ENCODE assay signal across 9 mouse cellular contexts in the genomic region with DNA sequence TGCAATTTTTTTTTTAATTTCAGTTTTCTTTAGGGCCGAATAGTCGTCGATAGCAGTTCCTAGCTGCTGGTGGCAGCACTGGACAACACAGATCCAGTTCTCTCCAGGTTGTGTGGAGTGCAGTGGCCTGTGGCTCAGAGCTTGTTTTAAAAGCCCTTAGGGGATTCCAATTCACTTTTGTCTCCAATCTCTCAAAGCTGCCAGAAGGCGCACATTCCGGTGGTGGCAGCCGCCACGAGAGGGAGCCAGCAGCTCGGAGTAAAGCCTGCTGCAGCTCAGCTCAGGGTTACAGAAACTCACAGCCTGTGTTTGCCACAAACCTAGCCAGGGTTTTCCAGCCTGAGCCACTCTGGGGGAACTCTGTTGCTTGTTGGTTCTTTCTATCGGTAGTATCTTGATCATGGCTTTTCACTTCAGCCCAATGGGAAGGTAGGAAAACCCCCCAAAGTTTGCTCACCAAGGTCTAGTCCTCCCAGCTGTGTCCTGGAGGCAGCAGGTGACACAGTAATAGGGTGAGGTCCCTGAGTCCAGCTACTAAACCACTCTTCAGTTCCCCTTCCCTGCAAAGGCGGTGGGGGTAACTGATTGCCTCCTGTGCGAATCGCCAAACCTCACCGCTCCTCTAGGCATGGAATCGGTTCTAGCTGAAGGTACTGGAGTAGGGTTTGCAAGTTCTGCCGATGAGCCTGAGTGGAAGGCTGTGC. TPM values are rescaled to one million over a fixed set of nuclear protein-coding genes. Genes with fewer than 3 reads are reported as not detected.
DNase-seq lines count a peak whose midpoint lies in the region; ATAC-seq and TF ChIP-seq lines count a peak whose summit lies in the region.
"Had no signal": no experiment of that assay in that cellular context is flagged by ENCODE, and none has a peak within 500 bp of the region (broad histone marks: within the 10 kb centered on the region; RNA-seq: fewer than 3 reads in every experiment).

No protein-coding gene starts in this region.

- no peaks in the 10 kb centered on the region for H3K27me3 ChIP-seq in C2C12 (ENCODE audit: control insufficient read depth, insufficient read depth, insufficient read length)
- no peaks in the 10 kb centered on the region; the same call in 1 of the 2 replicates for H3K27me3 ChIP-seq in hindbrain, embryonic 12.5 days
- H3K27me3 ChIP-seq: heart, embryonic 13.5 days had no signal

- peak; percentile 79 for TF ChIP-seq CTCF in C2C12 (IDR thresholded peaks at IDR 0.05; ENCODE audit: control insufficient read depth, insufficient read depth, insufficient read length)

- H3ac ChIP-seq in C2C12 (ENCODE audit: control insufficient read depth, insufficient read length, low read depth) = no peak overlapping the region

- H3K4me3 ChIP-seq in C2C12 (ENCODE audit: insufficient read depth, poor library complexity, severe bottlenecking) = no peak overlapping the region
- H3K4me3 ChIP-seq in hindbrain, embryonic 12.5 days = no peak overlapping the region
- H3K4me3 ChIP-seq: heart, embryonic 13.5 days had no signal

- H3K79me2 ChIP-seq in C2C12 (ENCODE audit: control insufficient read depth, insufficient read depth) = no peaks in the 10 kb centered on the region

- H3K9ac ChIP-seq in hindbrain, embryonic 12.5 days = no peak overlapping the region
- H3K9ac ChIP-seq: heart, embryonic 13.5 days had no signal

- 0 out of 2 replicates have a peak, but pooled peaks cover 1% of the 10 kb centered on the region for H3K9me3 ChIP-seq in hindbrain, embryonic 12.5 days (replicated peaks)

- no peaks in the 10 kb centered on the region for H3K4me1 ChIP-seq in hindbrain, embryonic 12.5 days

- H3K4me2 ChIP-seq in hindbrain, embryonic 12.5 days (replicated peaks) = no peak overlapping the region
- H3K4me2 ChIP-seq: heart, embryonic 13.5 days had no signal

- DNase-seq in adipocyte (ENCODE audit: low spot score) = peak; percentile 86
- DNase-seq in embryo, embryonic 11.5 days (ENCODE audit: low read depth, low spot score) = peak; percentile 70
- peak; percentile 51 for DNase-seq in layer of hippocampus, adult 9-11 months
- peak; percentile 75 for DNase-seq in lung, postnatal 14 days
- peak; percentile 13 for DNase-seq in skeletal muscle tissue, adult 2 months (ENCODE audit: low read depth, low spot score)

- no peaks in the 10 kb centered on the region for H3K36me3 ChIP-seq in C2C12 (ENCODE audit: control insufficient read depth, insufficient read depth)
- no peaks in the 10 kb centered on the region for H3K36me3 ChIP-seq in hindbrain, embryonic 12.5 days
- H3K36me3 ChIP-seq: heart, embryonic 13.5 days had no signal

- H3K79me3 ChIP-seq in C2C12 (ENCODE audit: low read depth) = no peaks in the 10 kb centered on the region

- ATAC-seq in hindbrain, embryonic 12.5 days (ENCODE audit: low FRiP score) = peak; percentile 67
- no peak for ATAC-seq in monocyte, adult 5-6 weeks (replicated peaks; ENCODE audit: insufficient number of reproducible peaks, low FRiP score, low TSS enrichment, poor library complexity, severe bottlenecking)

- H3K27ac ChIP-seq in hindbrain, embryonic 12.5 days = no peak overlapping the region
- H3K27ac ChIP-seq: heart, embryonic 13.5 days had no signal

- WGBS in hindbrain, embryonic 12.5 days = 35% methylated on average over 15 of the region's 15 CpGs

TF ChIP-seq in C2C12, 6 proteins besides CTCF, POLR2A, EP300 and RAD21:
- TF ChIP-seq USF1 (IDR thresholded peaks at IDR 0.05; ENCODE audit: low read depth) (no peak), MAX (IDR thresholded peaks at IDR 0.05) (no peak), MYOG (IDR thresholded peaks at IDR 0.05; ENCODE audit: control insufficient read depth, extremely low read depth, insufficient read length) (no peak), CEBPB (IDR thresholded peaks at IDR 0.05; ENCODE audit: low read depth) (no peak), FOSL1 (IDR thresholded peaks at IDR 0.05; ENCODE audit: insufficient read depth, low read length, poor library complexity, severe bottlenecking) (no peak), MYOD1 (IDR thresholded peaks at IDR 0.05; ENCODE audit: control insufficient read depth, insufficient read length, low read depth) (no peak)

RNA-seq across cellular contexts. Expression of gene Cldn18, which starts 13.0 kb away (rescaled TPM):
- 0.02 TPM for polyA plus RNA-seq in C2C12 (2012; fragmentation: generic; extraction: Trizol)
- polyA plus RNA-seq in hindbrain, embryonic 12.5 days (2016; fragmentation: Nextera tagmentation; extraction: Ambion mirVana) = not detected in 2 replicates
- total RNA-seq in monocyte, adult 5-6 weeks (2017) = not detected in 3 replicates

Comparison
In these comparisons a context has a peak if more than half of its experiments do, and no peak if none do; other contexts are left out.
1. DNase-seq: peak in every context shown above with its lines; median percentile 86 in adipocyte; 75 in lung, postnatal 14 days; 70 in embryo, embryonic 11.5 days; 51 in layer of hippocampus, adult 9-11 months; 13 in skeletal muscle tissue, adult 2 months.